13 mouse cellular contexts compared by ENCODE assay signal in the genomic region with DNA sequence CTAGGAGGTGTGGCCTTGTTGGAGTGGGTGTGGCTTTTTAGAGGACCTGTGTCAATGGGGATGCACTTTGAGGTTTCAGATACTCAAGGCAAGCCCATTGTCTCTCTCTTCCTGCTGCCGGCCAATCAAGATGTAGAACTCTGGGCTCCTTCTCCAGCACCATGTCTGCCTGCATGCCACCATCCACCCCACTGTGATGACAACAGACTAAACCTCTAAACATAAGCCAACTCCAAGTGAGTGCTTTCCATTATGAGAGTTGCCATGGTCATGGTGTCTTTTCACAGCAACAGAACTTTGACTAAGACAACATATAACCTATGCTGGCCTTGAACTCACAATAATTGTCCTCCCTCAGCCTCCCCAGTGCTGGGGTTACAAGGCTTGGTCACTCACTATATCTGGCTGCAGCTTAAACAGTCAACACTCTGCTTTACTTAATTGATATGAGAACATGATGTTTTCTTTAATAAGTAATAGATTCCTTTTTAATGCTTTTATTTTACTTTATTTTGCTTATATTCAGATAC.
"Had no signal": no experiment of that assay in that cellular context is flagged by ENCODE, and none has a peak within 500 bp of the region (broad histone marks: within the 10 kb centered on the region; RNA-seq: fewer than 3 reads in every experiment).

No protein-coding gene starts in this region.

- H3K4me2 ChIP-seq: kidney, embryonic 15.5 days; liver, embryonic 12.5 days; liver, embryonic 15.5 days had no signal

- H3K4me1 ChIP-seq: liver, embryonic 15.5 days had no signal

- H3K27me3 ChIP-seq: kidney, embryonic 15.5 days; liver, embryonic 12.5 days; liver, embryonic 15.5 days; lung, embryonic 15.5 days; midbrain, embryonic 13.5 days had no signal

- DNase-seq: liver; thymus, adult 2 months; thymus, postnatal 25 days had no signal

- H3K9me3 ChIP-seq: kidney, embryonic 15.5 days; limb, embryonic 10.5 days; limb, embryonic 13.5 days; liver, embryonic 12.5 days; liver, embryonic 15.5 days; lung, embryonic 15.5 days; midbrain, embryonic 10.5 days; midbrain, embryonic 13.5 days had no signal

- H3K9ac ChIP-seq: kidney, embryonic 15.5 days; limb, embryonic 13.5 days; liver, embryonic 12.5 days; liver, embryonic 15.5 days; lung, embryonic 15.5 days; midbrain, embryonic 13.5 days had no signal

- ATAC-seq: liver, embryonic 12.5 days; midbrain, embryonic 16.5 days had no signal

- H3K36me3 ChIP-seq: kidney, embryonic 15.5 days; limb, embryonic 10.5 days; limb, embryonic 13.5 days; liver, embryonic 12.5 days; liver, embryonic 15.5 days; lung, embryonic 15.5 days; midbrain, embryonic 10.5 days; midbrain, embryonic 13.5 days had no signal

- H3K27ac ChIP-seq: kidney, embryonic 15.5 days; limb, embryonic 10.5 days; limb, embryonic 13.5 days; liver, embryonic 12.5 days; liver, embryonic 15.5 days; midbrain, embryonic 10.5 days; midbrain, embryonic 13.5 days had no signal

- H3K4me3 ChIP-seq: kidney, embryonic 15.5 days; limb, embryonic 10.5 days; limb, embryonic 13.5 days; liver, embryonic 12.5 days; liver, embryonic 15.5 days; lung, embryonic 15.5 days; megakaryocyte, embryonic 14.5 days; midbrain, embryonic 10.5 days; midbrain, embryonic 13.5 days had no signal
